Mouse (Mus musculus) cortical plate, adult 2 months (tissue): ENCODE data around the gene Fgd3.

Source experiments
- CTCF ChIP-seq: fragments of 200-500 bp; IDR thresholded peaks from 2 replicates; pipeline ENCODE4 v1.5.1; 2011; ENCODE audit warnings: mild to moderate bottlenecking, control low read depth, low read length; ENCODE audit not compliant: insufficient read depth; ENCODE audit errors: extremely low read depth
- POLR2A ChIP-seq: fragments of 200-500 bp; IDR thresholded peaks from 2 replicates; pipeline ENCODE4 v1.6.1; 2011; ENCODE audit warnings: mild to moderate bottlenecking, low read length, control low read depth; ENCODE audit not compliant: insufficient read depth; ENCODE audit errors: extremely low read depth

DNA sequence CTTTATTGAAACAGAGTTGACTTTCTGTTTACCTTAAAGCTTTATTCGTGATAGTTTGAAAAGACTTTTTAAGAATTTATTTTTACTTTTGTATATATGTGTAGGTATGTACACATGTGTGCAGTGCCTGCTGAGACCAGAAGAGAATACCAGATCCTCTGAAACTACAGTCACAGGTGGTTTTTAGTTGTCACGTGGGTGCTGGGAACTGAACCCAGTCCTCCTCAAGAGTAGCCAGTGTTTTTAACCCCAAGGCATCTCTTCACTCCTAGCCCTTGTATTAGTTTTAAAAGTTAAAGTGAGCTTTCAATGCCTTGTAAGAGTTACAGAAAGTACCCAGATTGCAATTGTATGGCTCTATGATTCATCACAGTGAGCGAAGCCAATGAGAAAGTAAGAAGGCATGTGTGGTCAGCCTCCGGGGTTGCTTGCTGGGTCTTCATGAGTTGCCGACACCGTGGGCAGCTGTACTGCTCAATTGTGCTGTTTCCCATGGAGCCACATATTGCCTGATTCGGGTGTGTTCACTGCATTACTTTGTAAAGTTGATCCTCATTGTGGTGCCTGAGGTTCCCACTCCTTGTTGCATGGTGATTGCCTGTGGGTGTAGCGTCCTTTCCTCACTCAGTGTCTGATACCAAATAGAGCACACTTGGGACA, 37.4 kb upstream of the Fgd3 start:
- no peak for TF ChIP-seq CTCF
- TF ChIP-seq POLR2A, result no peak
